Mouse (Mus musculus) T-helper 17 cell (primary cell): ENCODE data around the gene Tnf.

ENCODE experiments used
- in situ Hi-C, 2 experiments: fragments of 300-600 bp; cut with MboI, MseI; formaldehyde crosslinking; loops; 1 replicate in 1 of 2; 2 replicates in 1 of 2; pipeline ENCODE4 v1.15.1; 2025; ENCODE audit warnings: high pct_unique_total_duplicates in 2 of 2

Gene Tnf

DNA sequence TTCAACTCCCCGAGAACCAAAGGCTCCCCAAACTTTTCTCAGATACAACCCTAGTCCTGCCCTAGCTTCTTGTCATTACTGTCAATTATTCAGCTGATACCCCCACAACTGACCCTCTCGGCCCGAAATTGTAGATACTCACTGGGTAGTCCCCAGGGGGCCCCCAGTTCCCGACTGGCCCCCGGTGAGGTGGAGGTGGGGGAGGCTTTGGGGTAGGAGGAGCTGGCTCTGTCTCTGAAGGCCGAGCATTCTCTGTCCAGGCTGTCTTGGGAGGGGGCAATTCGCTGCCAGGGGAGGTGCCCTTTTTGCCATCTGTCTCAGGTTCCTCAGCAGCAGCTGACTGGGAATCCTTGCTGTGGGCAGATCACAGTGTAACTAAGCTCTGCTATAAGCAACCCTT lies 42.2 kb downstream of the Tnf start:
- in situ Hi-C loops = no loop called here

- in situ Hi-C loops = no loop called here
Measured at GRCm38 (mm10) chr17:35158850-35159593, 42.8 kb downstream of the Tnf start.

GRCm38 (mm10) chr17:35157661-35158175 lies 44.1 kb downstream of the Tnf start:
- in situ Hi-C loops = no loop called here

DNA sequence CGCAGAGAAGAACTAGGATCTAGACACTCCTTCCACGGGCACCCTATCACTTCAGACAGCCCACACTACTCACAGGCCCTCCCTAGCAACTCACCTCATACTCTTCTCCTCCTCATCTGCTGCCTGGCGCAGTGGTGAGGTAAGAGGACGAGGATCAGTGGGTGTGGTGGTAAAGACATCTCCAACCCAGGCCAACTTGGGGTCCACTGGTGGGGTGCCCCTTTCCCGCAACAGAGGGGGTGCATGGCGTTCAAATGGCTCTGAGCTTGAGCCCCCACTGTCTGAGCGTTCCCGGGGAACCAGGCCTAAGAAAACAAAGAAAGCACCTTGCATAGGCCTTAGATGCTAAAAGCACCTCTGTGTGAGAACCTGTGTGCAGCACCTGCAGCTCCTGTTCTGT lies 44.6 kb downstream of the Tnf start:
- in situ Hi-C loops = no loop called here

DNA sequence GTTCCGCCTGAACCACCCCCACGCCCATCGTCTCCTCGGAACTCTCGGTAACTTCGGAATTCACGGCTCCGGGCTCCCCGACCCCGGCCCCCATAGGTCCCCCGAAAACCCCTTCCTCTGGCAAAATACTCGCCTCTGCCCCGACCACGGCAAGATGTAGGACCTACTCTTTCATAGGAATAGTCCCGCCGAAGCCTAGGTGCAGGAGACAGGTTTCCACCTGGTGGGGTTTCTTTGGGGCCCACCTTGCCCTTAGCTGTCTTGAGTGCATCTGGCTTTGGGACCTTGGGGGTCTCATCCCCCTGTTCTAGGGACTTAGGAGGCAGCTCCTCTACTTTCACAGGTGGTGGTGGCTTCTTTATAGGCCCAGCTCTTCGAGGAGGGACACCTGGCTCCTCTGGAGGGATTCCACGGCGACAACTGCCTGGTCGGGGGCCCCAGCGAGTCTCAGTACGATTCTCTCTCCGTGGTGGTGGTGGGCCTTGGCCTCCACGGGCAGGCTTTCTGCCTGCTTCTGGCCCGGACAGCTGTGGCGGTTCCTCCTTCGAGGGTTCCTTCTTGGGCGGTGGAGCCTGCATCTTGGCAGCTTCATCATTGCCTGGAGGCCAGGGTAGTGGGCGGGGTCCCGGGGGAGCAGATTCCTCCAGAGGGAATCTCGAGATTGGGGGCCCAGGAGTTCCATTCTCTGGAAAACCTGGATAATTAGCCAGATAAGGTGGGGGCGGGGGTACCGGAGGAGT lies 45.2 kb downstream of the Tnf start:
- in situ Hi-C loops = no loop called here

DNA sequence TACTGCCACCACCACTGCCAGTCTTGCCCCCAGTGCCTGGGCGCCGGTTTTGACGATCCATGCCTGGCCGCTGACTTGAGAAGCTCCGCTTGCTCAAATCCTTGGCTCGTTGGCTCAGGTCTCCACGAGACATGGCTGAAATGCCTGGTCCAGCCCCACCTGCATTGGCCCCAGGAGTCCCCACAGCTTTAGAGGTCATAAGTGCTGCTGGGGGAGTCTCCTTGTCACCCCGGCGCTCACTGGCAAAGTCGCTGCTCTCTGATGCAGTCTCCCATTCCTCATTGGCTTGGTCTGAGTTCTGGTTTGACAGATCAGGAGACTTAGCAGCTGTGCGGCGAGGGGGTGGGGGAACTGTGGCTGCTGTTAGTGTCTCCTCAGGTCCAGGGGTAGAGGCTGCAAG lies 46.4 kb downstream of the Tnf start:
- in situ Hi-C loops = no loop called here

DNA sequence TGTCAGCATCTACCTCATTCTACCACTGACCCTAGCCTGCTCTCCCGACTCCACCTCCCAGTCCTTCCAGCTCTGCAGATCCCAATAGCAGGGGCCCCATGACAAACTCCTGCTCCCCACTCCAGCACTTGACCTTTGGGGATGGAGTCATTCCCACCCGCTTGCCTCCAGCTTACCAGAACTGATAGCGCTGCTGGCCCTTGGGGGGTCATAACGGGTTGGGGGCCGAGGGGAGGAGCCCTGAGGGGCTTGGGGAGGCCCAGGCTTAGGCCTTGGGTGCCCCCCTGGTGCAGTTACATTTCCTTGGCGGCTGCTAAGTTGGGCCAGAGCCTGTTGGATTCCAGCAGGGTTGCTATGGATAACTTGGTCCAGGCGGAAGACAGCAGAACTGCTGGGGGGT lies 47.2 kb downstream of the Tnf start:
- in situ Hi-C loops = no loop called here

DNA sequence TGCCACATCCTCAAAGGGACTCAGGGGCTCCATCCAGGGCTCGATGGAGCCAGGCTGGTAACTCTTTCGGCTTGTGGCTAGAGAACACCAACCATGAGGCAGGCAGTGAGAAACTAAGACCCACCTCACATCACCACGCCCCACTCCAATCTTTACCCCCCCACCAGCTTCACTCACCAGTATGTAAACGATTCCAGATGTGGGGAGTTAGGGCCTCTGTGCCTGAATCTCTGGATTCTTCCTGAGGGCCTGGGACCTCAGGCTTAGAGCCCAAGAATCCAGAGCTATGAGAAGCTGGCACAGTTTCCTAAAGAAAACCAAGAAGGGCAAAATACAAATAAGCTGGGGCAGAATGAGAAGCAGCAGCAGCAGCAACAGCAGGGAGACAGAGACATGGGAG lies 47.9 kb downstream of the Tnf start:
- in situ Hi-C loops = no loop called here

GRCm38 (mm10) chr17:35153077-35153476 lies 48.7 kb downstream of the Tnf start:
- in situ Hi-C loops = no loop called here

DNA sequence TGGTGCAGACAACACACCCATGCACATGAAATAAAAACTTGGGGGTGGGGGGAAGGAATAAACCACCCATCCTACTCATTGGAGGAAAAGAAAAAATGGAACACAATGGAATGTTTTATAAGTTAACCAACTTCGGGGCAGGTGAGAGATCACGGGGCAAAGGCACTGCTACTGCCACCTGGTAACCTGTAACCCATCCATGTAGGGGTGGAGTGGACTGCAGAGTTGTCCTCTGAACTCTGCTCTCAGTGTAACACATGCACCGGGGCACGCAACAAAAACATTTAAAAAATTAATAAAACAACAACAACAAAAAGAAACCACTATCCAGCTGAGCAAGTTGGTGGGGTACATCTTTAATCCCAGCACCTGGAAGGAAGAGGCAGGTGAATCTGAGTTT lies 49.7 kb downstream of the Tnf start:
- in situ Hi-C loops = no loop called here
